8 mouse cellular contexts compared by ENCODE assay signal in genomic region chr15:98985982-98986715, GRCm38 (mm10). TPM values are rescaled to one million over a fixed set of nuclear protein-coding genes. Genes with fewer than 3 reads are reported as not detected.
A peak's percentile ranks its signal among the peaks of the same experiment; 100 is the strongest.
DNase-seq lines count a peak whose midpoint lies in the region; ATAC-seq and TF ChIP-seq lines count a peak whose summit lies in the region.

No protein-coding gene starts in this region.

- H3K4me2 ChIP-seq in hindbrain, embryonic 16.5 days (ENCODE audit: low read length), result peak overlapping the region; percentile 85
- H3K4me2 ChIP-seq in myocyte (ENCODE audit: low read depth), result peak overlapping the region; percentile 95

- H3K4me3 ChIP-seq in left cerebral cortex, adult 2 months, result peak overlapping the region; percentile 68
- H3K4me3 ChIP-seq in brown adipose tissue, adult 24 weeks (ENCODE audit: insufficient read depth, low read depth, low read length), result peak overlapping the region; percentile 83
- H3K4me3 ChIP-seq in hindbrain, embryonic 16.5 days (ENCODE audit: low read length), result peak overlapping the region; percentile 48
- H3K4me3 ChIP-seq in myocyte, result peak overlapping the region; percentile 44

- peak overlapping the region; percentile 99 for H3K27ac ChIP-seq in left cerebral cortex, adult 2 months
- peak overlapping the region; percentile 99 for H3K27ac ChIP-seq in brown adipose tissue, adult 24 weeks (replicated peaks; ENCODE audit: low read depth, low read length)
- H3K27ac ChIP-seq in hindbrain, embryonic 16.5 days (ENCODE audit: low read depth, low read length), result peak overlapping the region; percentile 98

- ATAC-seq in hindbrain, embryonic 16.5 days, result no peak

- WGBS in hindbrain, embryonic 16.5 days, result 10% methylated on average over 12 of the region's 12 CpGs

- no peak for DNase-seq in left cerebral cortex, adult 2 months (ENCODE audit: extremely low spot score in 1 of 2, low spot score in 2 of 2)
- no peak for DNase-seq in left cerebral cortex, adult 9 months (ENCODE audit: low spot score in 2 of 2)
- no peak for DNase-seq in urinary bladder, postnatal 25 days (ENCODE audit: low spot score)
- DNase-seq in right cerebral cortex, postnatal 4 days, result no peak
- DNase-seq in layer of hippocampus, adult 18-20 months (ENCODE audit: low spot score in 2 of 2), result no peak

- no peaks in the 10 kb centered on the region for H3K36me3 ChIP-seq in hindbrain, embryonic 16.5 days (ENCODE audit: control insufficient read depth, insufficient read depth, low read length)
- H3K36me3 ChIP-seq in myocyte (ENCODE audit: control insufficient read depth, insufficient read depth), result no peaks in the 10 kb centered on the region

- TF ChIP-seq CTCF in left cerebral cortex, adult 2 months (IDR thresholded peaks at IDR 0.05), result no peak

- no peaks in the 10 kb centered on the region for H3K9me3 ChIP-seq in hindbrain, embryonic 16.5 days (ENCODE audit: control insufficient read depth, low read length)

- H3K9ac ChIP-seq in hindbrain, embryonic 16.5 days (ENCODE audit: low read depth, low read length), result peak overlapping the region; percentile 83

- intact Hi-C loops in left cerebral cortex, adult 2 months (cut with DNase I), result loop anchor here (2.0 kb wide), 1 partner anchor 33 kb away; the partner anchor contains the start of genes Gm49450 and Tuba1a

- no peaks in the 10 kb centered on the region for H3K27me3 ChIP-seq in hindbrain, embryonic 16.5 days (replicated peaks; ENCODE audit: control insufficient read depth, insufficient read depth, low read length)
- no peaks in the 10 kb centered on the region for H3K27me3 ChIP-seq in myocyte (ENCODE audit: control insufficient read depth, insufficient read depth, insufficient read length)

- H3K4me1 ChIP-seq in brown adipose tissue, adult 24 weeks (ENCODE audit: control insufficient read depth, insufficient read depth, insufficient read length, low read length), result peaks cover 11% of the 10 kb centered on the region
- H3K4me1 ChIP-seq in hindbrain, embryonic 16.5 days (ENCODE audit: control insufficient read depth, insufficient read depth, low read depth, low read length), result peaks cover 49% of the 10 kb centered on the region

- TF ChIP-seq POLR2A in myocyte (IDR thresholded peaks at IDR 0.05; ENCODE audit: insufficient read length, low read depth), result no peak

- H3ac ChIP-seq in myocyte (ENCODE audit: control insufficient read depth, insufficient read length), result peak overlapping the region; percentile 27

- peaks cover 7% of the 10 kb centered on the region for H3K79me2 ChIP-seq in myocyte (ENCODE audit: control insufficient read depth, insufficient read depth)

TF ChIP-seq in myocyte, 11 proteins besides CTCF, POLR2A, EP300 and RAD21:
- TF ChIP-seq MAX (IDR thresholded peaks at IDR 0.05; ENCODE audit: low read depth) (peak; percentile 0), POLR2AphosphoS2 (IDR thresholded peaks at IDR 0.05; ENCODE audit: insufficient read length, low read depth) (no peak), E2F4 (IDR thresholded peaks at IDR 0.05; ENCODE audit: insufficient read depth) (no peak)

RNA-seq across cellular contexts. Expression of gene Tuba1a, which starts 32.6 kb away (rescaled TPM):
- 100 to 1,000 TPM; 817 to 827 TPM for total RNA-seq in left cerebral cortex, adult 2 months (2021)
- 125 and 132 TPM in 2 replicates for polyA plus RNA-seq in brown adipose tissue, adult 24 weeks (2012; ENCODE audit: insufficient read depth, insufficient read length, missing spikeins)
- 15,480 and 15,543 TPM in 2 replicates for polyA plus RNA-seq in hindbrain, embryonic 16.5 days (2015; fragmentation: Nextera tagmentation; extraction: Ambion mirVana)
- polyA plus RNA-seq in myocyte (2012; fragmentation: generic; extraction: Trizol), result 3,074 TPM
- total RNA-seq in layer of hippocampus, adult 18-20 months (2021), result 100 to 1,000 TPM; 699 to 750 TPM

RNA-seq across cellular contexts. Expression of gene Gm49450, which starts 32.8 kb away (rescaled TPM):
- total RNA-seq in left cerebral cortex, adult 2 months (2021), result not detected
- not detected in 2 replicates for polyA plus RNA-seq in brown adipose tissue, adult 24 weeks (2012; ENCODE audit: insufficient read depth, insufficient read length, missing spikeins)
- polyA plus RNA-seq in hindbrain, embryonic 16.5 days (2015; fragmentation: Nextera tagmentation; extraction: Ambion mirVana), result not detected in 2 replicates
- polyA plus RNA-seq in myocyte (2012; fragmentation: generic; extraction: Trizol), result 0.84 TPM
- not detected for total RNA-seq in layer of hippocampus, adult 18-20 months (2021)

RNA-seq across cellular contexts. Expression of gene Tuba1c, which starts 43.5 kb away (rescaled TPM):
- total RNA-seq in left cerebral cortex, adult 2 months (2021), result 10 to 100 TPM; 56.1 to 61.4 TPM
- 10.3 and 28.1 TPM in 2 replicates for polyA plus RNA-seq in brown adipose tissue, adult 24 weeks (2012; ENCODE audit: insufficient read depth, insufficient read length, missing spikeins)
- 20.8 and 23.3 TPM in 2 replicates for polyA plus RNA-seq in hindbrain, embryonic 16.5 days (2015; fragmentation: Nextera tagmentation; extraction: Ambion mirVana)
- 462 TPM for polyA plus RNA-seq in myocyte (2012; fragmentation: generic; extraction: Trizol)
- total RNA-seq in layer of hippocampus, adult 18-20 months (2021), result 10 to 100 TPM; 48.9 to 55.6 TPM

RNA-seq across cellular contexts. Expression of gene Tuba1b, which starts 51.8 kb away (rescaled TPM):
- 100 to 1,000 TPM; 509 to 550 TPM for total RNA-seq in left cerebral cortex, adult 2 months (2021)
- polyA plus RNA-seq in brown adipose tissue, adult 24 weeks (2012; ENCODE audit: insufficient read depth, insufficient read length, missing spikeins), result 520 and 550 TPM in 2 replicates
- 1,672 and 1,683 TPM in 2 replicates for polyA plus RNA-seq in hindbrain, embryonic 16.5 days (2015; fragmentation: Nextera tagmentation; extraction: Ambion mirVana)
- 2,204 TPM for polyA plus RNA-seq in myocyte (2012; fragmentation: generic; extraction: Trizol)
- total RNA-seq in layer of hippocampus, adult 18-20 months (2021), result 100 to 1,000 TPM; 448 to 490 TPM

Comparison
In these comparisons a context has a peak if more than half of its experiments do, and no peak if none do; other contexts are left out.
1. RNA of gene Tuba1a, which starts 32.6 kb away (polyA plus RNA-seq): 15,480 to 15,543 TPM in hindbrain, embryonic 16.5 days and 3,074 TPM in myocyte (single experiment); 125 to 132 TPM in brown adipose tissue, adult 24 weeks; every median in the first group is over 10 times any median in the second.
2. RNA of gene Tuba1c, which starts 43.5 kb away (polyA plus RNA-seq): 462 TPM in myocyte (single experiment); 10.3 to 28.1 TPM in brown adipose tissue, adult 24 weeks and 20.8 to 23.3 TPM in hindbrain, embryonic 16.5 days; every median in the first group is over 10 times any median in the second.
3. Peak in every context shown above with its lines, with median percentiles within 50 percentile points of each other: H3K27ac ChIP-seq and H3K4me3 ChIP-seq.